Mouse (Mus musculus) heart, adult 11 months (tissue): ENCODE results near the gene C1galt1.

ENCODE experiments used
- DNase-seq: peaks from one replicate; pipeline ENCODE4 v3.0.0; 2022

The C1galt1 gene

DNA sequence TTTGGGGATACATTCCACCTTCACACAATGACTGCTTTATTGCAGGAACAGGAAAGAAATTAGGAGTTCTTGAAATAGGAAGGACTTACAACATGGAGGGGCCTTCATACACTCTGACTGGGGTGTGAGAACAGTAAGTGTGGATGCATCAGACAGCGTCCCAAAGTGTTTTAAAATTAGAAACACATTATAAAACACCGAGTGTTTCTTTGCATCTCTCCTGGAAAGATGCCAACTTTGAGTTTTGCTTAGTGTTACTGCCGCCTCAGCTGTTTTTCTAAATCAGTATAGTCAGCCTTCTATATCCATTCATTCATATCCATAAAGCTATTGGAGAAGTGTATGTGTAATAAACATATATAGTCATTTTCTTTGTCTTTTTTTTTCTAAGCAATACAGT lies 16.4 kb downstream of the C1galt1 start:
- DNase-seq, result no peak

DNA sequence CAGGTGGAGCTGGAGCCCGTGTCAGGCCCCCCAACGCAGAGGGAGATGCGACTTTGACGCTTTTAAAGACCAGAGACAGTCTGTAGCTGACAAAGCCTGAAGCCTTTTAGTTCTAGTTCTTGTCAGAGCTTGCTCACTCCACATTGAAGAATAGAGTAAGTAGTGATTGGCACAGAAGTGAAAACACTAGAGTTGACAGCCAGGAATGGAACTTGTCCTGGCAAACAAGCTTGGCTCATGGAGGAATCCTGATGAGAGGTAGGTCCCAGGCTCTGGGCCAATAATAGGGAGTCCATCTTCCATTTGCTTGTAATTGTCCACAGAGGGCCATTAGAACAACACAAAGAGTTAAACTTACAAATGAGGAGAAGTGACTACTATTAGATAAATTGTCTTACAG lies 18.7 kb downstream of the C1galt1 start:
- DNase-seq, result no peak

DNA sequence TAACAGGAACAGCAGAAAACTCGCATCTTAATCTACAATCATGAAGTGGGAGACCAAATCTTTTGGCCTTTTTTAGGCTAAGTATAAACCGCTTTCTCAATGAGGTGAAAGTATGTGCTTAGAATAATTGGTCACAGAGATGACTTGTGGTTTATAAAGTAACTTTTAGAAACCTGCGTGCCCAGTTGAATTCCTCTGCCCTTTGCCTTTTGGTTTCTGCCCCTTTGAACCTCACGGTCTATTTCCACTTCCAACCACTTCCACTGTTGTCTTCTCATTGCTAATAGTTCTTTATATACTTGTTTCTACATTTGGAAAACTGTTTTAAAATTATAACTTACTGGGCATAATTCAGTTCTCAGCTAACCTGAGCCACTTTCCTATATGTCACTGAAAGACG lies 32.2 kb downstream of the C1galt1 start:
- no peak for DNase-seq

DNA sequence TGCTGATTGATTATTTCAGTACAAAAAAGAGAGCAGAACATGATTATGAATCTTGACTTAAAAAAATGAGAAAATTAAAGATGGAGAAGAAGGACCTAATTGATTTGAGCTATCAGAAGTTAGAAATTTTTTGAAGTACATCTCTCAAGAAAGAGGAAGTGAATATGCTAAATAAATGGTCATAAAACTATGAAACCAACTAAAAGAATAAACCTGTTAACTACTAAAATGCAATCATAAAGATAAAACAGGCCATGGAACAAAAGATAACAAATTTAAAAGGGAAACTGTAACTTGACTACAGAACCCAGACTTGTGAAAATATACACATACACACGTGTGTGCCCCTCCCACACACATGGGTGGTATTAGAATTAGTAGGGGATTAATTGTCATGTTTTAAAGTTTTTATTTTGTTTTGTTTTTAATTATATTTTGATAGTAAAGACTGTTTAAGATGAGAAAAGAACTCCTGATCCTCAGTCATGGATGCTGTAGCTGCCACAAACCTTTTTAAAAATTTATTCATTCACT lies 37.0 kb downstream of the C1galt1 start:
- DNase-seq, result no peak

DNA sequence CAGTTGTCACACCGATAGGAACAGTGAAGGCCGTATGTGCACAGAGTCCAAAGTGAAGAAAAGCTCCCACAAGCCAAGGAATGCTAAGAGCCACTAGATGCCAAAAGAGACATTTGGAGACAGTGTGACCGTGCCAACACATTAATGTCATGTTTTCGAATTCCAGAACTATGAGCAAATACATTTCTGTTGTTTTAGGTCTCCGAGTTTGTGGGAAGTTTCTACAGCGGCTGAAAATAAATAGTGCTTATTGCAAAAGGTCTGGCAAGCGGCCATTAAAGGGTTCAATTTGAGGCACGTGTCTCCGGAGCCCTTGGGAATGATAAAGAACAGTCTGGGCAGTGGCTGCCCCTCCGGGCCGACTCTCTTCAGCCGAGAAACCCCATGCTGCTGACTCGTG lies 37.9 kb downstream of the C1galt1 start:
- DNase-seq, result peak; percentile 96

DNA sequence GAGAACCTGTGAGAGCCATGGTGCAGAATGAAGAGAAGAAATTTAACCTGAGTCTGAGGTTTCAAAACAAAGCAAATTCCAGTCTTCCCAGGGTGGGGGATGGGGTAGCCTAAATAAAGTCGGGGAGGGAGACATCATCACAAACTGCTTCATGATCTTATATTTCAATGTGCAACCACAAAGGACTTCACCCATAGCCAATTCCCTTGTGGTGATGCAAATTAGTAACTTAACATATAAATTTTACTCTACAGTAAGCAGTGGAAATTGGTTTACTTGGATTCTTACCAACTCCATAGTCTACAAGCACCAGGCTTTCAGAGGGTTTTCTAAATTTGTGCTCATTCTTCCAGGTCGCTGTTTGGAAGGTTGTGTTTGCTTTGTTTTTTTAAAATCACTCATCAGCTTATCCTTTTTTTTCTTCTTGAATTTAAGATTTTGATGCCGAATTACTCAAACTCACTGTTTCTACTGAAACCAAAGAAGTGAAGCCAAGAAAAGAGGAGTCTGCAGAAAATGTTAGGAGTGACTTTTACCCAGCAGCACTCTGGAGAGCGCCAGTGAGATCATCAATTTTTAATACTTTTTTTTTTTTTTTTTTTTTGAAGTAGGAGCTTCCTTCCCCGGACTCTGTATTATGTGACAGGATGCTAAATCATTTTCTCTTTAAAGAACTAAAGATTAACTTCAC lies 41.5 kb downstream of the C1galt1 start:
- DNase-seq, result no peak

DNA sequence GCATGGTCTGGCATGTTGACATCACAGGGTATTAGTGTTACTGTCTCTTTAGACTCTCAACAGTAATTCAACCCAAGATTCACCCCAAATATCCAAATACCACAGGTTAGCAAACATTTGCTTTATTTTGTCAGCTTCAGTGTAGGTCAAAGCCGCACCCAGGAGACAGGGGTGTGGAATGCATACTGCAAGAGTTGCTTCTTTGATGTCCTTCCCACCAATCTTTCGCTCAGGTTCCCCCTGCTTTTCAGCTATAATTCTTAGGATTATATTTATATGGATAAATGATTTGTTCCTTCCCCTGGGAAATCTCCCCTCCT lies 42.0 kb downstream of the C1galt1 start:
- DNase-seq, result no peak

DNA sequence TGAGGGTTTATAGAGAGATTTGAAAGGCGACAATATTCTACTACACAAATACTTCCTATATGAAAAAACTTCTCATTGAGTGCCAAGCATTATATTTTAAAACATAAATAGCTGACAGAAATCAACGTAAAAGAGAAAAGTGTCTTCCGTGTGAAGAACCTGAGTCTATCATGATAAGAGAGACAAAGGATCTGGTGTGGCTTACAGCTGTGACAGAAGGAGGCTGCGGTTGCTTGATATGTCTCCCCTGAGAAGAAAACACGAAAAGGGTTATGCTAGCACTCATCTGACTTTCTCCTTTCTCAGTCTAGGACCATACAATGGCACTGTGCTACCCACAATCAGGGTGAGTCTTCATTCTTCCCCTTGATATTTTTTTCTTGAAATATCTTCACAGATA lies 51.7 kb downstream of the C1galt1 start:
- DNase-seq, result no peak

DNA sequence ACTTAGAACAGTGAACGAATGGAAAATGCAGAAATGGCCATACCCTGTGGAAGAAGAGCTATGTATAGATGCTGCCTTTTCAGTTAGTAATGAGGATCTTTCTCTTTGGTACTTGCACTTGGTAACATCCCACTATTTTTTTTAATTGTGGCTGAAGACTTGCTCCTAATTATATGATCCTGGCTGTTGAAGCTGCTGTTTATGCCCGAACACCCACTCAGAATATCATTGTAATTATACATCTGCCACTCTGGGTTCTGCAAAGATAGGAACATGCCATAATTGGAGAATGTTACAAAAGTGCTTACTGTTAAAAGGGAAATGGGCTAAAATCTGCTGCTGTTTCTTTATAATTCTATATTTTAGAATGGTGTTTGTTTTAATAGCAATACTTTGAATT lies 67.4 kb downstream of the C1galt1 start:
- DNase-seq, result no peak
